Mouse (Mus musculus) stomach, postnatal 0 days (tissue): Measurements from ENCODE around the gene Fhit.

Experiments
- CTCF ChIP-seq: IDR thresholded peaks from 2 replicates; pipeline ENCODE4 v1.5.1; 2016; ENCODE audit warnings: antibody characterized with exemption, low read depth, mild to moderate bottlenecking, moderate library complexity
- EP300 ChIP-seq: optimal IDR thresholded peaks from 2 replicates; pipeline ENCODE3; 2016; ENCODE audit warnings: antibody characterized with exemption

GRCm38 (mm10) chr14:10312190-10312589 lies 849.6 kb downstream of the Fhit start:
- TF ChIP-seq EP300 (no peak), CTCF (no peak)
